Mouse (Mus musculus) T-helper 1 cell (primary cell): Measurements from ENCODE around the gene Hnf4a.

Experiments
- in situ Hi-C: fragments of 300-600 bp; cut with MboI, MseI; formaldehyde crosslinking; loops from one replicate; pipeline ENCODE4 v1.15.1; 2025; ENCODE audit warnings: high pct_unique_total_duplicates

The Hnf4a gene

GRCm38 (mm10) chr2:163548822-163549221 lies 42.2 kb downstream of the Hnf4a start:
- in situ Hi-C loops = loop anchor here (5.0 kb wide), 1 partner anchor 38 kb away; no protein-coding TSS in a partner anchor

- in situ Hi-C loops = loop anchor here (5.0 kb wide), 2 partner anchors 38 to 47 kb away; no protein-coding TSS in a partner anchor
Observed at GRCm38 (mm10) chr2:163549786-163550185, 43.2 kb downstream of the Hnf4a start.

- in situ Hi-C loops = loop anchor here (5.0 kb wide), 1 partner anchor 50 kb away; no protein-coding TSS in a partner anchor
Observed at GRCm38 (mm10) chr2:163552518-163552929, 45.9 kb downstream of the Hnf4a start.

- in situ Hi-C loops = loop anchor here (5.0 kb wide), 1 partner anchor 52 kb away; no protein-coding TSS in a partner anchor
Observed at GRCm38 (mm10) chr2:163554425-163554982, 47.9 kb downstream of the Hnf4a start.

- in situ Hi-C loops = loop anchor here (5.0 kb wide), 1 partner anchor 53 kb away; no protein-coding TSS in a partner anchor
Observed at GRCm38 (mm10) chr2:163554996-163555395, 48.4 kb downstream of the Hnf4a start.

- in situ Hi-C loops = no loop called here
Observed at GRCm38 (mm10) chr2:163555417-163555816, 48.8 kb downstream of the Hnf4a start.

- in situ Hi-C loops = no loop called here
Observed at GRCm38 (mm10) chr2:163558548-163558947, 51.9 kb downstream of the Hnf4a start.

- in situ Hi-C loops = no loop called here
Observed at GRCm38 (mm10) chr2:163559236-163559635, 52.6 kb downstream of the Hnf4a start.

GRCm38 (mm10) chr2:163560247-163560646 lies 53.6 kb downstream of the Hnf4a start:
- in situ Hi-C loops = no loop called here

- in situ Hi-C loops = no loop called here
Observed at GRCm38 (mm10) chr2:163561258-163561948, 54.8 kb downstream of the Hnf4a start.

- in situ Hi-C loops = no loop called here
Observed at GRCm38 (mm10) chr2:163564646-163565045, 58.0 kb downstream of the Hnf4a start.

- in situ Hi-C loops = no loop called here
Observed at GRCm38 (mm10) chr2:163574321-163574720, 67.7 kb downstream of the Hnf4a start.

GRCm38 (mm10) chr2:163575248-163575647 lies 68.6 kb downstream of the Hnf4a start:
- in situ Hi-C loops = no loop called here

GRCm38 (mm10) chr2:163577986-163578385 lies 71.4 kb downstream of the Hnf4a start:
- in situ Hi-C loops = no loop called here

GRCm38 (mm10) chr2:163580069-163580945 lies 73.7 kb downstream of the Hnf4a start:
- in situ Hi-C loops = no loop called here

GRCm38 (mm10) chr2:163583226-163584087 lies 76.8 kb downstream of the Hnf4a start:
- in situ Hi-C loops = no loop called here

- in situ Hi-C loops = no loop called here
Observed at GRCm38 (mm10) chr2:163584088-163584426, 77.4 kb downstream of the Hnf4a start.

GRCm38 (mm10) chr2:163586384-163587261 lies 80.0 kb downstream of the Hnf4a start:
- in situ Hi-C loops = loop anchor here (5.0 kb wide), 1 partner anchor 39 kb away; no protein-coding TSS in a partner anchor

GRCm38 (mm10) chr2:163587506-163587905 lies 80.9 kb downstream of the Hnf4a start:
- in situ Hi-C loops = loop anchor here (5.0 kb wide), 1 partner anchor 40 kb away; no protein-coding TSS in a partner anchor

- in situ Hi-C loops = loop anchor here (10.0 kb wide), 1 partner anchor 115 kb away; the partner anchor contains the start of gene Fitm2
Observed at GRCm38 (mm10) chr2:163590211-163590610, 83.6 kb downstream of the Hnf4a start.
